Mouse (Mus musculus) neural tube, embryonic 14.5 days (tissue): ENCODE measurements around the gene Ist1. TPM values are rescaled to one million over a fixed set of nuclear protein-coding genes. Genes with fewer than 3 reads are reported as not detected.

Experiments
- ATAC-seq: fragments of 200-750 bp; cut with Nextera tagmentation; 2 replicates; pipeline ENCODE4 v1.8.0; 2017; ENCODE audit warnings: low read depth, mild to moderate bottlenecking, moderate TSS enrichment, moderate library complexity
- H3K27ac ChIP-seq: fragments of 300-500 bp; sonication (generic); 2 replicates; pipeline ENCODE4 v1.5.1; 2014; ENCODE audit warnings: low read depth, mild to moderate bottlenecking, control low read depth, low read length, moderate library complexity, mixed read lengths
- H3K27me3 ChIP-seq: fragments of 300-500 bp; sonication (generic); 2 replicates; pipeline ENCODE4 v1.6.1; 2014; ENCODE audit warnings: low read length; ENCODE audit not compliant: control insufficient read depth, insufficient read depth
- H3K36me3 ChIP-seq: fragments of 300-500 bp; sonication (generic); 2 replicates; pipeline ENCODE4 v1.6.1; 2014; ENCODE audit warnings: low read length, mixed read lengths; ENCODE audit not compliant: control insufficient read depth, insufficient read depth
- H3K4me1 ChIP-seq: fragments of 300-500 bp; sonication (generic); 2 replicates; pipeline ENCODE4 v1.6.1; 2014; ENCODE audit warnings: low read length; ENCODE audit not compliant: control insufficient read depth, insufficient read depth
- H3K4me2 ChIP-seq: fragments of 300-500 bp; sonication (generic); 2 replicates; pipeline ENCODE4 v1.6.1; 2014; ENCODE audit warnings: mild to moderate bottlenecking, low read depth, low read length, control low read depth
- H3K4me3 ChIP-seq: fragments of 300-500 bp; sonication (generic); 2 replicates; pipeline ENCODE4 v1.5.1; 2014; ENCODE audit warnings: low read depth, low read length, control low read depth, mixed read lengths
- H3K9ac ChIP-seq: fragments of 300-500 bp; sonication (generic); replicated peaks from 2 replicates; pipeline ENCODE4 v1.6.1; 2014; ENCODE audit warnings: low read depth, mild to moderate bottlenecking, control low read depth, low read length, mixed read lengths
- H3K9me3 ChIP-seq: fragments of 300-500 bp; sonication (generic); 2 replicates; pipeline ENCODE4 v1.6.1; 2016; ENCODE audit warnings: low read length; ENCODE audit not compliant: control insufficient read depth
- whole genome bisulfite sequencing: fragments of 180-500 bp; shearing (Covaris S2); extraction: QIAGEN DNeasy Blood & Tissue Kit; methylation state at CpG from one replicate; pipeline ENCODE4 v1.1.7; 2014; 5-methylcytosine and 5-hydroxymethylcytosine counted together
- polyA plus RNA-seq: library from polyadenylated mRNA; unstranded; fragments of >200 nt; fragmentation: Nextera tagmentation; extraction: Ambion mirVana; gene quantifications from 2 replicates; pipeline ENCODE4 v1.2.1, GENCODE M21; 2014

Ist1 gene
- polyA plus RNA-seq, 1 experiment from 2014 or later, result 179 TPM

GRCm38 (mm10) chr8:109662328-109662727, 30.7 kb downstream of the Ist1 start:
- Histone ChIP-seq H3K4me3 (no peak overlapping the region), H3K4me1 (no peaks in the 10 kb centered on the region), H3K27ac (no peak overlapping the region), H3K9me3 (no peaks in the 10 kb centered on the region), H3K27me3 (no peaks in the 10 kb centered on the region), H3K36me3 (peaks cover 4% of the 10 kb centered on the region; the same call in 1 of the 2 replicates), H3K9ac (no peak overlapping the region), H3K4me2 (no peak overlapping the region)
- 82% methylated on average over 3 of the region's 3 CpGs for WGBS
- ATAC-seq, result no peak

GRCm38 (mm10) chr8:109656860-109657259, 36.2 kb downstream of the Ist1 start:
- H3K4me2 ChIP-seq, result no peak overlapping the region
- H3K36me3 ChIP-seq, result no peaks in the 10 kb centered on the region
- H3K4me3 ChIP-seq, result no peak overlapping the region
- H3K27me3 ChIP-seq, result no peaks in the 10 kb centered on the region
- no peak overlapping the region for H3K9ac ChIP-seq
- 89% methylated on average over 3 of the region's 3 CpGs for WGBS
- no peaks in the 10 kb centered on the region for H3K9me3 ChIP-seq
- H3K27ac ChIP-seq, result no peak overlapping the region
- H3K4me1 ChIP-seq, result no peaks in the 10 kb centered on the region
- ATAC-seq, result no peak

GRCm38 (mm10) chr8:109650801-109651200, 42.3 kb downstream of the Ist1 start:
- Histone ChIP-seq H3K27ac (no peak overlapping the region), H3K4me3 (no peak overlapping the region), H3K4me1 (no peaks in the 10 kb centered on the region), H3K36me3 (no peaks in the 10 kb centered on the region), H3K4me2 (no peak overlapping the region), H3K9me3 (no peaks in the 10 kb centered on the region), H3K9ac (no peak overlapping the region), H3K27me3 (no peaks in the 10 kb centered on the region)
- ATAC-seq, result no peak
- WGBS, result 72% methylated on average over 10 of the region's 10 CpGs

- Histone ChIP-seq H3K27me3 (no peaks in the 10 kb centered on the region), H3K4me3 (no peak overlapping the region), H3K27ac (no peak overlapping the region), H3K9me3 (no peaks in the 10 kb centered on the region), H3K4me1 (no peaks in the 10 kb centered on the region), H3K4me2 (no peak overlapping the region), H3K9ac (no peak overlapping the region), H3K36me3 (no peaks in the 10 kb centered on the region)
- 71% methylated on average over 7 of the region's 7 CpGs for WGBS
- no peak for ATAC-seq
Observed at GRCm38 (mm10) chr8:109648469-109648868, 44.6 kb downstream of the Ist1 start.

- H3K4me3 ChIP-seq, result no peak overlapping the region
- 78% methylated on average over 11 of the region's 11 CpGs for WGBS
- no peak for ATAC-seq
Observed at GRCm38 (mm10) chr8:109647331-109647730, 45.7 kb downstream of the Ist1 start.

GRCm38 (mm10) chr8:109641236-109641635, 51.8 kb downstream of the Ist1 start:
- no peak overlapping the region for H3K4me2 ChIP-seq
- H3K36me3 ChIP-seq, result no peaks in the 10 kb centered on the region
- H3K4me1 ChIP-seq, result no peaks in the 10 kb centered on the region
- no peaks in the 10 kb centered on the region for H3K9me3 ChIP-seq
- H3K4me3 ChIP-seq, result no peak overlapping the region
- no peaks in the 10 kb centered on the region for H3K27me3 ChIP-seq
- H3K27ac ChIP-seq, result no peak overlapping the region
- 86% methylated on average over 5 of the region's 5 CpGs for WGBS
- H3K9ac ChIP-seq, result no peak overlapping the region
- ATAC-seq, result no peak

More at GRCm38 (mm10) chr8:109647331-109647730, 45.7 kb downstream of the Ist1 start:
- no peaks in the 10 kb centered on the region for H3K9me3 ChIP-seq
- H3K27ac ChIP-seq, result no peak overlapping the region
- no peaks in the 10 kb centered on the region for H3K4me1 ChIP-seq
- no peaks in the 10 kb centered on the region for H3K27me3 ChIP-seq
- no peak overlapping the region for H3K9ac ChIP-seq
- H3K4me2 ChIP-seq, result no peak overlapping the region
- no peaks in the 10 kb centered on the region for H3K36me3 ChIP-seq

- no peak for ATAC-seq
- 63% methylated on average over 7 of the region's 7 CpGs for WGBS
- Histone ChIP-seq H3K27me3 (no peaks in the 10 kb centered on the region), H3K4me2 (no peak overlapping the region), H3K27ac (no peak overlapping the region), H3K4me3 (no peak overlapping the region), H3K9me3 (no peaks in the 10 kb centered on the region), H3K9ac (no peak overlapping the region), H3K4me1 (no peaks in the 10 kb centered on the region), H3K36me3 (no peaks in the 10 kb centered on the region)
Observed at GRCm38 (mm10) chr8:109640410-109640809, 52.6 kb downstream of the Ist1 start.

- no peak for ATAC-seq
- Histone ChIP-seq H3K36me3 (no peaks in the 10 kb centered on the region), H3K9ac (no peak overlapping the region), H3K27me3 (no peaks in the 10 kb centered on the region), H3K4me3 (no peak overlapping the region), H3K4me2 (no peak overlapping the region), H3K27ac (no peak overlapping the region), H3K4me1 (no peaks in the 10 kb centered on the region), H3K9me3 (no peaks in the 10 kb centered on the region)
- 57% methylated on average over 5 of the region's 5 CpGs for WGBS
Observed at GRCm38 (mm10) chr8:109638851-109639250, 54.2 kb downstream of the Ist1 start.

GRCm38 (mm10) chr8:109635146-109635545, 57.9 kb downstream of the Ist1 start:
- Histone ChIP-seq H3K27ac (no peak overlapping the region), H3K27me3 (no peaks in the 10 kb centered on the region), H3K4me2 (no peak overlapping the region), H3K4me3 (no peak overlapping the region), H3K9me3 (no peaks in the 10 kb centered on the region), H3K36me3 (no peaks in the 10 kb centered on the region), H3K4me1 (no peaks in the 10 kb centered on the region), H3K9ac (no peak overlapping the region)
- WGBS, result 93% methylated on average over 8 of the region's 8 CpGs
- ATAC-seq, result no peak

- Histone ChIP-seq H3K27ac (no peak overlapping the region), H3K4me2 (no peak overlapping the region), H3K36me3 (no peaks in the 10 kb centered on the region), H3K27me3 (no peaks in the 10 kb centered on the region), H3K9me3 (no peaks in the 10 kb centered on the region), H3K4me1 (no peaks in the 10 kb centered on the region), H3K9ac (no peak overlapping the region), H3K4me3 (no peak overlapping the region)
- no peak for ATAC-seq
- WGBS, result 70% methylated on average over 5 of the region's 5 CpGs
Observed at GRCm38 (mm10) chr8:109632498-109632897, 60.6 kb downstream of the Ist1 start.
